Mouse (Mus musculus): Measurements from ENCODE around the gene Fgfr2. TPM values are rescaled to one million over a fixed set of nuclear protein-coding genes. Genes with fewer than 3 reads are reported as not detected.

Gene Fgfr2
- total RNA-seq, 2 experiments from 2014 or later: 190 to 480 TPM

DNA sequence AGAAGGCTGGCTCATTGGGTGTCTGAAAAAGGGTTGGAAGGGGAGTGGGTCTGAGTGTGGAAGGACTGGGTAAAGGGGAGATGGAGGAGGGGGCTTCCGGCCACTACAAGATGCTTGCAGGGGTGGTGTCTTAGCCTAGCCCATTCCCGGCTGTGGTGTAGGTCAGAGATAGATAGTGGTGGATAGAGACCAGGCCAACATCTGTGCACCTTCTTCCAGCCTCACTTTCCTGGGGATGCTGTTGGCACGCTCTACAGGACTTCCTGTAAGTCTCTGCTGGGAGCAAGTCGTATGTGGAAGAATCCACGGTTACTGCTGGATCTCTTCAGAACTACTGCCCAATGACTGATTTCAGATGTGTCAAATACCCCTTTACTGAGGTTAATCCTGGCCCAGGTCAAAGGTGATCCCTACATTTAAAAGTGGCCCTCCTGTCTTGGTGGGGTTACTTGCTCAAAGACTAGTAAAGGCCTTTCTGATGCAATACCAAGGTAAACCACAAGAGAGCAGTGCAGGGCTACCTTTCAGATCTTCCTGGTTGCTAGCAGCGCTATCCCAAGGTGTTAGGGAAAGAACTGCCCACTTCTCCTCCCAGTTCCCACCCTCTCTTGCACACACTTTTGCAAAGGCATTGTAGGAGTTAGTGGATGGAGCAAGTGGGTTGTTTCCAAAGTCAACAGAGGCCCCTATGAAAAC, 896.6 kb downstream of the Fgfr2 start:
- DNase-seq: peak; percentile 71 to 80

DNA sequence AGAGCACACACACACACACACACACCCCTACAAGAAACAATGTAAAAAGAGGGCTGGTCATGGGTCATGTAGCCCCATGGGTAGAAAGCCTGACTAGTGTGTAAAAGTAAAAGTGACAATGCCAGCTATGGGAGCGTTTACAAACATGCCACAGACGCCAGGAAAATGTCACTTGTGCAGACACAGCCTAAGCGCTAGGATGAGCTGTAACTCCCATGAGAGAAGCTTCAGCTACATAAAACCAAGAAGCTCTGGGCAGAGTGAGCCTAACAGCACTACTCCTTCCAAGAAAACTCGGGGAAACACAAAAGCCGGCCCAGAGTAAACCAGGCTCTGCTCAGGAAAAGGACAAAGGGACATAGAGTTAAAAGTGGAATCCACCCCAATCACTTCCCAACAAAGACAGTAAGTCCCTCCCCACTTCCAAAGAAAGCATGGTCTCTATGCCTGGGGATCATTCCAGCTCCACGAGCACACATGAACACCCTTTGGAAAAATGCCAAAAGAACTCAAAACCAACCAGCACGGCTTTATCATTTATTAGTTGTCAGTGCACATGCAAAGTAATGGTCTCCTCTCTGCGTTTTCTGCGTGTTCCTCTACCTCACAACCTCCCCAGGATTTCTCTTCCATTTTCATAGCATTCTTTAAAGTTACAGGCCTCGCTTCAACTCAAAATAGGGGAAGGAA, 899.6 kb downstream of the Fgfr2 start:
- no peak for DNase-seq

DNA sequence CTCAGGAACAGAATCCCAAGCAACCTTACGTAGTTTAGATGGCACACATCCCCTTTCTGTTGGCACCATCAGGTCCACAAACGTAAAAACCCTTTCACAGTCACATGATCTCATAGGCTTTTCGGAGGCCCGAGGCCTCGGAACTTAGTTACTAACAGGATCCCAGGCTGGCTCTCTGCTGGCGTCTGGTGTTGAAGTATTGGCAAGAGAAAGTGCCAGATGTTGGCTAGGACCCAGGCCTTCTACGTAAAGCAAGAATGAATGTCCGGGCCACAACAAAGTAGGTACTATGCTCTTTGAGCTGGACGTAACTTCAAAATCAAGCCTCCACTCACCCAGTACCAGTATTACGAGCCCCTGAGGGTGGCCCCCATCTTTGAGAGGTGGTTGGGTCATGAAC, 909.1 kb downstream of the Fgfr2 start:
- DNase-seq: no peak

DNA sequence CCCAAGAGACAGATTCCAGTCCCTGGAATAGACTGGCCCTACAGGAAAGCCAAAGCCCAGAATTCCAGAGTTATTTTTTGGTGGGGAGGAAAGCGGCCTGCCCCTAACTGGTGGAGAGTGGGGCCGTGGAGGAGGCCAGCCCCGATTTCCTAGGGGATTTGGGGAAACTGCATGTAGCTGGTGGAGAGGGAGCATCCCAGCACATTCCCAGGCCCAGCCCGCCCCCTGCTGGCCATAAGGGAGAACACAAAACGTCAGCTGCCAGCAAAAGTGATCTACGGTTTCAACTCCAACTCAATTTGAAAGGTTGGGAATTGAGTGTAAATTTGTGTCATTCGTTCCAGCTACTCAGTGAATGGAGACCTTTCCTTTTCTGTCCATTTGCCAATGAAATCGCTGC, 909.7 kb downstream of the Fgfr2 start:
- peak; percentile 74 to 81 for DNase-seq

DNA sequence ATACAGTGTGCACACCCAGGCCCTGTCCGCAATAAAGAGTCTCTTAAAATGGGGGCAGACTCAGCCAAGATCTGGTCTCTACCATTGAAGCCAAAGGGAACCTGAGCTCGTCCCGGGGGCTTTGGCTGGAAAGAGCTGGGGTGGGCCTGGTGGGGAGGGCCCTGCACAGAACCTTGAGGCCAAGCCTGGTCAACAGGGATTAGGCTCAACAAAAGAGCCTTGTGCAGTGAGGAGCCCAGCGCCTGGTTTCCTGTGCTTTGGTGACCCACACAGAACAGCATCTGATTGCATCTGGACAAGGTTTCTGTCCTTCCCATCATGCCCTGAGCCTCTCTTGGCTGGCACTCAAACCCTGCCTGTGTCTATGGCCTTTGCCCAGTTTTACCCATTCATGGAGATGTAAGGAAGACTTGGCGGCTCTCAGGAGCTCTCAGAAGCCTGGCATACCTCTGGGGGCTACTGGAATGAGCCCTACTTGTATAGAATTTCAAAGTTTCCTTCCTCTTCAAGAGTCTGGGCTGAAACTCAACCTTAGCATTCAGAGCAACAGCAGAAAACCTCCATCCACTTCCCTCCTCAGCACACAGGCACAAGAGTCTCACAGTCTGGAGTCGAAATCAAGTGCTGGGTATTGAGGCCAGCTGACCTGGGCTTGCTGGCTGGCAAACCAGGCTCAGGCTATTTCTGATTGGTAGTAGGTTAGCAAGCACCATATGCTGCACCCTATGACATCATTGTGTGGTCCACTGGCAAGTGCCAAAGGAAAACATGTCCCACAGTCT, 911.0 kb downstream of the Fgfr2 start:
- no peak for DNase-seq

DNA sequence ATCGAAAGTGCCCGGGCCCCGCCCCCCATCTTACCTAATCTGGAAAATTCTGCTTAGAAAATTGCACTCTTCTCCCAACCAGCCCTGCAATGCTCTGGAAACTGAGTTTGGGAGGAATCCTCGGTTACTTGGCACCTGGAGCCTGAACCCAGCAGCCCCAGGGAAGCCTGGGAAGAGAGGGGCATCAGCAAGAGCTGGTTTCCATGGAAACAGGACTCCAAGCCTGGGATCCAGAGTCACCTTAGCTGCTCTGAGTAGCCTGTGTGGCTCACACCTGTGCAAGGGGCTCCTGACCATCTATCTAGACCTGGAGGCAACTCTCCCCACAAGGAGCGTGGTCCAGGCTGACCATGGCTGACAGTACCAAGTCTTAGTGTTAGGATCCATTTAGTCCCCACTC, 912.5 kb downstream of the Fgfr2 start:
- no peak for DNase-seq

DNA sequence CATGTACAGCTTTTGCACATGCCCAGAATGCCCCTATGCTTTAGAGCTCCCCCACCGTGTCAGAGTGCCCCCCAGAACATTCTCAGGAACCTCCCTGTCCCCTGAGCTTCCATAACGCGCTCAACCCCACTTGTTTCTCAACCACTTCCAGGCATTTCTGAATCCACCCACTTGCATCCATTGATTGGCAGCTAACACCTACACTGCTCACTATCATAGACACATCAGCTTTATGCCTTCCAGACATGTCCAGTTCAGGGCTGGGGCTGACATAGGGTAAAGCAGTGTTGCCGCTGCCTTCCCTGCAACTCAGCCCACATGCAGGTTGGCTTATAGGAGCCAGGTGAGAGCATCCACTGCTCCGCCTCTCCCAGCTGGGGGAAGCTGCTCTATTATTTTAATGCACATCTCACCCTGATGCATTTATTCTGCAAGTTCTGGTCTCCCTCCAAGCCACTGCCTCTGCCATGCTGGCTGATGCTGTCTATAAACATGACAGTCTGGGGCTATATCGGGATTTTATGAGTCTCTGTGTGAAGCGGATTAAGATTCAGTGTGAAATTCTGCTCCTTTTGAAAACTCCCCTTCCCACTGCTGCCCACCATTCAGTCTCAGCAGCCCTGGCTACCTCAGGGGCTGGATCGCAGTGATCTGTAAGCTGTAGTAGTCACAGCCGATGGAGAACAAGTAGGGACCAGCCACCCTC, 914.1 kb downstream of the Fgfr2 start:
- no peak for DNase-seq

DNA sequence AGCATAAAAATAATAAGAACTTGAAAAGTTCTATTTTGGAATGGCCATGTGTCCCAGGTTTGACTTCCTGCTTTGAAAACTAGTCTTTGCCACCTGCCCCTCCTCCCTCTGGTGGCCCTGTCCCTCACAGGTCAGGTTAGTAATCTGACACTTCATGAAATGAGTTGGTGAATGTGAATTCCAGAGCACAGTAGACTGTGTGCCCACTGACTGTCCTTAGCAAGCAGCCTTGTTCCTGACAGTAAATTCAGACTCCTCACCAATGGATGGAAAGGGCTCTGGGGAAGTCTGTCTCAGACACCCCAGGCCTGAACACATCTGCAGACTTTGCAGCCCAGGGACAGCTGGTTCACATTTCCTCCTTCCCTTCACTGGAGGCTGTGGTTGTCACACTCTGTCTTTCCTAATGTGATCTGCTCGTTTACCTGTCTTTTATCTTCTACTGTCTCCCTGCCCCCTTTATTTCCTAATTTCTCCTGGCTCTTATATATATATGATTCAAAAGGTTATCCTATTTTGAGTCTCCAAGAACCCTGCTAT, 919.0 kb downstream of the Fgfr2 start:
- DNase-seq: no peak

DNA sequence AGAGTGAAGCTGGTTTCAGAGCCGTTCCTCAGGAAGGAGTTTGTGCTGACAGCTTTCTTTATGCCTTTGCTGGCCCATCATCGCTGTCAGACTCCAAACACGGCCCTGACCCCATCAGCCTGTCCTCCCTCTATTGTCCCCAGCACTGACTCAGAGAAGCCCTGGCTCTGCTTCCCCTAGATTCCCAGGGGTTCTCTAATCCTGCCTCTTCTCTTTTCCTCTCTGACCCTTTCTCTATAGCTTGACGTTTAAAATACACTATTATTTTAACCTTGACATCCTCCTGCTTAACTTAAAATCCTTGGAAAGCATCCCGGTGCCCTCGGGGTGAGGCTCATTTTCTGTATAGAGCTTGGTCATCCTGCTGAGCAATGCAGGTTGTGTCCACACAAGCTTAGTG, 923.5 kb downstream of the Fgfr2 start:
- peak; percentile 23 to 26 for DNase-seq

DNA sequence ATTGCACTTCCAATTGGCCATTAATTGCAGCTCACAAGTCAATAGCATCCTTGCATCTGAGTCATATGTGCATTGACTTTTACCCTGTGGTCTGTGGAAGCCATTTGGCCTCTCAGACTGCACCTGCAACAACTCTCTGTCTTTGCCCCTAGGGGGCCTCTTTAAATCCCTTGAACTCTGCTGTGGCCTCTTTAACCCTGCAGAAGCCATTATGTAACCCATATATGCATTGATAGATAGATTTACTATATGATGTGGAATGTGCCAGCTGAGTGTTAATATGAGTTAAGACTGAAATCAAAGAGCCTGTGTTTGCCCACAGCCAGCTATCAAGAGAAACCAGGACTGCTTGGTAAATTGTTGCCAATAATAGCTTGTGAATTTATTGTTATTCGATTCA, 924.3 kb downstream of the Fgfr2 start:
- DNase-seq: no peak

DNA sequence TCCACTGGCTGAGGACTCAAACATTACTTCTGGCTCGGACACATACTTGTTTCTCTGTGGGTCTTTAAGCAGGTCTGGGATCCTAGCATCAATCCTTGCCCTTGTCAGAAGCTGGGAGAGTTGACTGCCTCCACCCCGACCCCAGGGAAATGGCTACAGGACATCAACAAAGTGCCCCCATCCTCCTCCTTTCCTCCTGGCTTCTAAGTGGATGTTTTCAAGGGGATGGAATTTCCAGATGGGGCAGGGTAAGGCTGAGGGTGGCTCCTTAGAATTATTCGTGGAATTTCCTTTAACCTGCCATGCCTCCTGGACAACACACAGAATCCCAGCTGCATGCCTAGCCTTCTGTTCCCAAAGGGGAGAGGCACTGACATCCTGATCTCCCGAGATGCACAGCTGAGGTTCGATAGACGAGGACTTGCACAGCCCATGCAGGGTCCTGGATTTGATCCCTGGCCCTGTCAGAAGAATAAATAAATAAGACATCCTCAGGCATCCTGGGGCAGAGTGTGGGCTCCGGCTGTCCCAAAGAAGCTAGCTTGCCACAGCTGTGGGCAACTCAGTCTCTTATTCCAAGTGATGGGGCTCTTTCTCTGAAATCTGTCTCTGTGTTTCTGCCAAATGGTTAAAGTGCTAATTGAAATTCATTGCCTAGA, 925.2 kb downstream of the Fgfr2 start:
- DNase-seq: no peak

DNA sequence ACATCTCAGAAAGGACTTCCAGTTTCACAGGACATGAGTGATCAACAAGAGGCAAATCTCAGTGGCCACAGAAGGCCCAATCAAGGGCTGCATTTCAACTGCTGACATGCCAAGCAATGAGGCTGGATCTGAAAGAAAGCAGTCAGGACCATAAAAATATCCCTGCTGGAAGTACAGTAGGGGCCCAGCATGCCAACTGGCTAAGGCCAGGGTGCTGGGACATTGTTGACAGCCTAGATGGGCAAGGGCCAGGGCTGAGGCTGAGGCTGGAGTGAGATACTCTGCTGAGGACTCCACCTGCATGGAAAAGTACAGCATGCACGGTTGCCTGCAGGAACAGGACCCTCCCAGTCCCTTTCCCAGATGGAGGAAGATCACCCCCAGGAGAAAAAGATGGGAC, 926.6 kb downstream of the Fgfr2 start:
- no peak for DNase-seq

DNA sequence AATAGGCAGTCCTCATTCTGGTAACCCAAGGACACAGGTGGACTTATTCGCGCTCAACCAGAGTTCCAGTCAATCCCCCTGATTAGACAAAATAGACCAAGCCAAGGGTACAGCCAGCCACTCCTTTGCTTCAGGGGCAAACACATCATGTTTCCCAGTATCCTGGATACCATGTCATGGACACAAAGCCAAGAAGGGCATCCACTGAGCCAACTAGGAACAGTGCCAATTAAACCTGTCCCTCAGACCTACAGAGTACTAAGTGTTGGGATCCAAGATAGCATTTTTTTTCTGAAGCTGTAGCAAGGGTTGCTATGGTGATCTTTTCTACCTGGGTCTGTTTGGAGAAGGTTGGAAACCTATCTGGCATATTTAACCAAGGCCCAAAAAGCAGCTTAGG, 929.5 kb downstream of the Fgfr2 start:
- peak in 1 of 2 experiments; percentile 10 for DNase-seq

DNA sequence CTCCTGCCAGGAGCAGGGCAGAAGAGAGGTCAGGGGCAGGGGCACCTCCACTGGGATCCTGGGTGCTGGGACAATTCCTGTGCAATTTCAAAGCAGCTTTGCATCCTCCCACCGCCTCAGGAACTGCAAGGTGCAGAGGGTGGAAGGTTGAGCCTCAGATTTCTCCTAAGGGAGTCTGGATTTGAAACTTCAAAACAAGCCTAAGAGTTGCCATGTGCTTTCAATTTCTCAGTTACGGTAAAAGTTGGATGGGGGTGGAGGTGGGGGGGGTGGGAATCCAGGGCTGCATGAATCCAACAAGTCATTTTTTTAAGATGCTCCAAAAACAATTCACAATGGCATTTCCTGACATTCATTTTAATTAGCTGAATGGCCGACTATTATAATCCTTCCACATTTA, 935.7 kb downstream of the Fgfr2 start:
- no peak for DNase-seq

DNA sequence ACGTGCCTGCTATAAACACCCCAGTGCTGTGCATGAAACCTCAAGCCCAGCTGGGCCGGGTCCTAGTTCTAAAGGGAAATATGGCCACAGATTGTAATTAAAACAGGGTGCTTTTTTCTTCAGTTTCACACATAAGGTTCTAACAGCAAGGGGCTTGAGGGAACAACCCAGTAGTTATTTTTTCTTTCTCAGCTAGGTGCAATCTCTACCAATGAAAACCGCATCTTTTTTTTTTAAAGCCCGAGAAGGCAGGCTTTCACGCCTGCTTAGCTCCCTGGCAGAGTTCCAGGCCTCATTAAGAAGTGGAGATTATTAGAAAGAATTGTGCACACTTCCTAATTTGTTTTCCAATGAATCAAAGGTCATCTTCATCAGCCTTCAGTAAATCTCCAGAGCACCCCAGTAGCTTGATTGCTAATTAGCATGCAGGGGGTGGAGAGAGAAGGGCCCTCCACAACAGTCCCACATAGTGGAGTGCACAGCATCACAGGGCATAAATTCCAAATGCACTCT, 939.2 kb downstream of the Fgfr2 start:
- DNase-seq: no peak

DNA sequence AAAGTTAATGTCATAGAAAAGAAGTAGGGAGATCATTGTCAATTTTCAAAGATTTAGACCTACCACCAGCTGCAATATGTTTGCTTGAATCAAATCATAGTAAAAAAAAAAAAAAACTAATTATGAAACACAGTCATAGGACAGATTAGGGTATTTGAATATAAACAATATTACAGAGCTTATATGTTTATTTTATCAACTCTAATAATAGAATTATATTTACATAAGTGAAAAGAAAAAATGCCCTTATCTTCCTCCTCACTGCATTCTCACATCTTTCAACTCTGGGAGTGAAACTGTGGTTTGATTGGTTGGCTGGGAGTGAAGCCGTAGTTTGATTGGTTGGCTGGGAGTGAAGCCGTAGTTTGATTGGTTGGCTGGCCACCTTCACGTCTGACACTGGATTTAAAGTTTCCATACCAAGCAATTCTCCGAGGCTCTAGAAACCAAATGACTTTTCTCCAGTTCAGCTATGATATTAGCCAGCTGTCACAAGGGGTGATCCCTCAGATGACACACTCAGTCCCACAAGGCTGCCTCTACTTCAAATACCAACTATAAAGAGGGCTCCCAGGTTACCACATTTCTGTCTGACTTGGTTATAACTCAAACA, 941.5 kb downstream of the Fgfr2 start:
- no peak for DNase-seq

DNA sequence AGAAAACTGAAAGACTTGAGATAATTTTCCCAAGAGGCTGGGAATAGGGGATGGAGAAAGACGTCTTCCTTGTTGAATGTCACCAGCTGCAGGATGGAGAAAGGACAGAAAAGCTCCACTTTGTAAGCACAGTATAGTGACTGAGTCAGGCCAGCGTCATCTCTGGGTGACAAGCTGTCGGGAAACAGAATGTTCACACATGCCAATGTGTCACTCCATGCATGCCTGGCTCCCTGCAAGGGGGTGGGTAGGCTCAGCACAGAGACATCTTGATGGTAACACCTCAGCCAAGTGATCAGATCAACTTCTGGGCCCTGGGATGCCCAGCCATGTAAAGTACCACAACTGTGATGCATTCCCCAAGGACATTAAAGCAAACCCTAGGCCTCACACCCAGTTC, 942.1 kb downstream of the Fgfr2 start:
- DNase-seq: no peak

DNA sequence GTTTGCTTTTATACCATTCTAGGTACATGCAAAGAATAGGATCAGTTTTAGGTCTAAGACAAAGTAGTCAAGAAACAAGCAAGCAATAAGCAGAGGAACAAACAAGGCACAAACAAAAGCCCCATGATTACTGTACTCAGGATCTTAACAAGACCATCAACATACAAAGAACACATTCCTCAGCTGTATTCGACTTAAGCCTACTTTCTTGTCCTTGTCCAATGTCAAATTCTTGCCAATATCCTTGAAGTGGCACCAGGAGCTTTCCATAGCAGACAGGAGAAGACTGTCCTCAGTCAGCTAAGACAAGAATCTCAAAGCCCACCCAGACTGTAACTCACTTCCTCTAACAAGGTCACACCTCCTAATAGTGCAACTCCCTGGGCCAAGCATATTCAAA, 944.1 kb downstream of the Fgfr2 start:
- DNase-seq: no peak

DNA sequence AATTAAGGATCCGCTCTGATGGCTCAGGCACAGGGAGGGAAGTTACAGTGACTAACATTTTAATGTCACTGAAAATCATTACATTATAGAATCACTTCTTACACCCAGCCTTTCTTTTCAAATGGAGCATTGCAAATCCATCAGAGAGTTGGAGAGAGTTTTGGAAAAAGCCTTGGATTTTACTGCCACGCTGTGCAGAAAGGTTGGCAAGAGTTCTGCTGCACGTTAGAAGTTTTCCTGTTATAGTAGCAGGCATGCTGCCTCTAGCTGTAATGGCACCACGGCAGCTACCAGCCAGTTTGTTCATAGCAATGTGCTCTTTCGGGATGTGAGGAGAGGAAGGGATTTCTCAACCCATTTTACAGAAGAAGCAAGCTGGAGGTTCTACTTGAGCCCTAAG, 948.4 kb downstream of the Fgfr2 start:
- no peak for DNase-seq

DNA sequence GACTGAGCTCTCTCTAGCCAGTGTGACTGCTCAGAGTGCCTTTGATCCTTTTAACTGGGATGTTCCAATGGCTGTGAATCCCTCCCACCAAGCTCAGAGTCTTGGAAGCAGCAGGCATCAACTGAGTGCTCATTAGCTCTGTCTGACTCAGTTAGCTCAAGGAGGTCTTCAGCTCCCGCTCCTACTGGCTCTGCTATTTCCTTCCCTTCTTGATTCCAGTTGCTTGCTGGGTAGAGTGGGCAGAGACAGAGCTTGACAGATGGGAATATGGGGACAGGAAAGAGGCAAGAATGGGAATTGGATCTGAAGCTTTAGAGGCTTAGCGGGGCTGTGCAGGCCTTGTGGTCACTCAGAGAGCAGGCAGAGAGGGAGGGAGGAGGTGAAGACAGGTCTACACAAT, 948.9 kb downstream of the Fgfr2 start:
- DNase-seq: no peak

DNA sequence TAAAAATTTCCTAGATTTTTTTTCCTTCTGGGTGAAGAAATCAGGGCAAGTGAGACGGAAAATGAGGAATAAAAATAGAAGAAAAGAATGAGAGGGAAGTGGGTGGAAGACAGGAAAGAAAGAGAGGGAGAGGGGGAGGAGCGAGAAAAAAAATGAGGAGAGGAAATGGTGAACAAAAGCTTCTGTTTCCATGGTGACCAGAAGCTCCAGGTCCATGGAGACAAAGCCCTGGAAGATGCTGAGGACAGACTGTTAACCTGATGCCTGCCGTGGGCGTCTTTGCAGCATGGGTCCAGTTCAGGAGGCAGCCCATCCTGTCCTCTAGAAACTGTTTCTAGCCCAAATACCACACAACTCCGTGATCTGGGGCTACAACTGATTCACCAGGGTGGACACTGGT, 950.9 kb downstream of the Fgfr2 start:
- DNase-seq: no peak

Measured in adrenal gland, postnatal 36 days (tissue).